Mouse (Mus musculus): ENCODE results near the gene Tcf20.
"Not testable (repeated sequence)": the region's sequence is repeated elsewhere in the genome, so short reads cannot be mapped to it uniquely, and the experiment has no call there.

Tcf20 gene

DNA sequence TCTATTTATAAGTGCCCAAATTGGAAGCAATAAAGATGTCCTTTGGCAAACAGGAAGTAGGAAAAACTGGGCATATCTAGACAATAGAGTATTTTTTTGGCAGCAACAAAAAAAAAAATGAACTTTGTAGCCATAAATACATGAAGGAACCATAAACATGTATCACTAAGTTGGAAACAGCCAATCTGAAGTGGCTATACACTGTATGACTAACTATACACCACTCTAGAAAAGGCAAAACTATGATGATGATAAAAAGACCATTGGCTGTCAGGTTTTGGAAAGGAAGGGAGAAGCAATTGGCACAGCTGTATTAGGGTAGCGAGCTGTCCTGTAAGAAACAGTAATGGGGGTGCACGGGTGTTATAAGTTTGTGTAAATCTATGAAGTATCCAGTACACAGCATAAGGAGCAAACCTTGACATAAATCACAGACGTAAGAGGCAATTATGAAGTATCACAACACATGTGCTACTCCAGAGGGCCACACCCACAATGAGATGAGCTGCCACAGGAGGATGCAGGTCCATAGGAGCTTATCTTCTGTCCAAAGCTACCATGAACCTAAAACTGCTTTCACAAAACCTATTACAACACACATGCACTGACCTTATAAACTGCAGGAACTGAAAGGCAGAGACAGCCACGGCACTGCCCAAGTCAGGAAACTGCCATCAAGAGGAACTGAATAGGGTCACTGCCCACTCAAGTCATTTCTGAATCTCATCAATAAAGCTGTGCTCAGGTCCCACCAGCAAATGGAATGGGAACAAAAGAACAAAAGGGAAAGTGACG, 180.5 kb downstream of the Tcf20 start:
- DNase-seq (ENCODE audit: low spot score), result no peak

DNA sequence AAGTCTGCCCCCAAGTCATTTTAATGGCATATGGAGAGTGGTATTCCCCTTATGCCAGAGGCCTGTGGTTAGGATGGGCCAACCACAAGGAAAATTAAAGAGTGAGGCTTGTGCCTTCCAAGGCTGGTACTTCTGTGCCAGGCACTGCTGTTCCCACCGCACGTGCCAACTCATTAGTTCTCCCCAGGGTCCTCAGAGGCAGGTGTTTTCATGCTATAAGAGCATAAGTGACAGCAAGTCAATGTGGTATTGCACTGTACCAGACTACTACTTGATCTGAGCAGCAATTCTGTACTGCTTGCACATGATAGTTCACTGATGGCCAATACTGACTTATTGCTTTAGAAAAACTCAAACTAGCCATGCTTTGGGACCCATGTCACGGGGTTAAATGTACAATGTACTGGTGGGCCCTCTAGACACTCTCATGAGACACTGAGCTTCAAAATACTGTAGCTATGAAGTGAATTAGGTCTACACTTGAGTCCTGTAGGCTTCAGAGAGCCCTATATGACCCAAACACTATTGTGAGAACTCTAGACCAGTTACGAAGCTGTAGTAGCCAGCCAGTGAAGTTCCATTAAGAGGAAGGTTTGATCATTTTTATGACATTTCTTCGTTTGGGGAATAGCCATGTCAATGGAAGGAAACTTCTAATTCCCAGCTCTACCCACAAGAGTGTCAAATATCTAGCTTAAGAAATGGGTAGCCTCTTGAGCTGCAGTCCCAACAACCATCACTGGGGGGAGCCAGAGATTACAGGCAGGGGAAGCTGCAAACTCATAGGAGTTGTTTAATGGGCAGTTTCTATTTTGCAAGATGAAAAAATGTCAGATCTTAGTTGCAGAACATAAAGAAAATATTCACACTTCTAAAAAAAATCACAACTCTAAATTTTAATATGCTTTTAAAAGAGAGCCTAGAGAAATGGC, 182.7 kb downstream of the Tcf20 start:
- DNase-seq (ENCODE audit: low spot score), result peak; percentile 68

DNA sequence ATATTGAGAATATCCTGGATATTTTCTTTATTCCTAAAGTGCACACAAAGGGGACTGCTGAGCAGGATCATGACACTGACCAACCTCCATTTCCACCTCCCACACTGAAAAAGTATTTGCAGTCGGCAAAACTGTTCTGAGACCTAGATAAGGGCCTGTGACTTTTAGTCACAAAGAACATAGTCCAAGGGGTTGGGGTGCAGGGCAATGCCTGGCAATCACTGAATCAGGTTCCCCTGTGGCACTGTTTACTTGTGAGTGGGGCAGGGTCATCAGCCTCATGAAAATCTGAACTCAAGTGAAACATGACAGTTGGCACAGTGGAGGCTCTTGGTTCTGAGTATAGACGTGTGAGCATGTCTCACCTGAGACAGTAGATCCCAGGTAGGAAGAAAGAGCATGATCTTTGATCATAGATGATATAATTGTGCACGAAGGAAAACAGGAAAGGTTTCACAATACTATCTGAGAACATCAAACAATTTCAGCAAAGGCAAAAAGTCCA, 191.7 kb downstream of the Tcf20 start:
- no peak for DNase-seq (ENCODE audit: low spot score)

DNA sequence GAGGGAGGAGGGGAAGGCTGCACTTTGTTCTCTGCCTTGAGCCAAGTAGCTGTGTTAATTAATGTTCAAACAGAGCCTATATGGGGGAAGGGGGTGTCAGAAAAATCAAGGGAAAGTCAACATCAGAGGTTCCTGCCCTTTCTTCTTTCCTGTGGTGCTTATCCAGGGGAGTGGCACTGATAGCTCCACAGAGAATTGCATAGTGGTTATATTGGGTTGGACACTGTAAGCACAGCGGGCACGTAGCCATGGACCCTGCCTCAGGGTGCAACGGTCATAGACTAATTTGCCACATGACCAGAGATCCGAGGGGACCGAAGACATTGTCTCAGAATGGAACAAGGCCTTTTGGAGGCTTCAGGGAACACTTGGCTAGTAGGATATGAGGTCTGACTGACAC, 193.4 kb downstream of the Tcf20 start, which contains the start of gene Cyp2d26:
Gene Cyp2d26, minus strand, starts transcription at position 18 of the 400 bp plus-strand sequence.
- no peak for DNase-seq (ENCODE audit: low spot score)

DNA sequence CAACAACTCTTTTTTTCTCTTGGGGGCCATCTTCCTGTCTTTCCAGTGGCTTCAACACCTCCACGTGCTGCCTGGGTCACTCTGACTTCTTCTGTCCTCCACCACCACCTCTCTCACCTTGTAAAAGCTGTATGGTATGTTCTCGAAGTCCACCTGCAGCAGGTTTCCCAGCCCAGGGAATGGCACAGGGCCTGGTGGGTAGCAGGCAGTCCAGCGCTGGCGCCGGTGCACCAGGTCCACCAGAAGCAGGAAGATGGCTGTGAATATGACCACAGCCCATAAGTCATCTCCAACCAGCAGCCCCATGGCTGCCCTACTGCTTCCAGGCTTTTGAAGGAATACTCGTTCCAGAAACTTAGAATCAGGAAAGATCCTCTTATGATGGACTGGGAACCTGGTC, 193.8 kb downstream of the Tcf20 start:
- no peak for DNase-seq (ENCODE audit: low spot score)

DNA sequence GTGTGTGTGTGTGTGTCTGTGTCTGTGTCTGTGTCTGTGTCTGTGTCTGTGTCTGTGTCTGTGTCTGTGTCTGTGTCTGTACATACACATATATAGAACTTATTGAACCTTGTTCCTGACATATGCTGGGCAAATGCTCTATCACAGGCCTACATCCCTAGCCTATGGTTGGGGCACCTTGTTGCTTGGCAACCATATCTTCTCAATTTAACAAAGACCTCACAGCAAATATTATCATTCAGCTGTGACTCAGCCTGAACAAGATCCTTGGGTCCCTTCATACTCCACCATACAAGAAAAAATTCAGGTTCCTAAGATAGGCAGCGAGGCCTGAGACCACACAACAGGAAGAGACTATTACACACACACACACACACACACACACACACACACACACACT, 194.2 kb downstream of the Tcf20 start:
- no peak for DNase-seq (ENCODE audit: low spot score)

DNA sequence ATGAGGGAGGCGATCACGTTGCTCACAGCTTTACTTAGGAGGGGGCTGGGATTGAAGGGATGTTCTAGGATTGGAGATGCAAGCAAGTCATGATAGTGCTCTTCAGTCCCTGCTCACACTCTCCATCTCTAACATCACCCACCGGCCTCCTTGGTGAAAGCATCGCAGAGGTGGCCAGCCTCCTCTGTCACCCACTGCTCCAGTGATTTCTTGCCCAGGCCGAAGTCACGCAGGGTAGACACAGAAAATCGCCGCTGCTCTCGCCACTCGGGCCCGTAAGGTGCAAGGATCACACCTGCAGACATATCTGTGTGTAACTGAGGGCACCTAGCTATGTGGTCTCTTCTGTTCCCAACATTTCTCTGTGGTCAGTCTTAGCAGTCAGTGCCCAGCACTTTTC, 195.1 kb downstream of the Tcf20 start:
- no peak for DNase-seq (ENCODE audit: low spot score)

DNA sequence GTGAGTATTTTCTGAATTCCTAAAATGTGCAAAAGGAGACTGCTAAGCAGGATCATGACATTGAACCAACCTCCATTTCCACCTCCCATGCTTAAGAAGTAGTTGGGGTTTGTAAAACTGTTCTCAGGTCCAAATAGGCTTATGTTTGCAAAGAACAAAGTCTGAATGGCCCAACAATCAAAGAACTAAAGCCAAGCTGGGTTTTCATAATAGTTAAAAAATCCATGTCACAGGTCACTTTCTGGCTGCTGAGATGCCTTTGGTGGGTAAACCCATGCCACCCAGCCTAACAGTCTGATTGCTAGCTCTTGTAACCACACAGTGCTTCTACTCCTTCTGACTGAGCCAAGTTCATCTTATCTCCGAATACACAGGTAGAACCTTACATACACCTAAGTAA, 203.1 kb downstream of the Tcf20 start:
- no peak for DNase-seq (ENCODE audit: low spot score)

DNA sequence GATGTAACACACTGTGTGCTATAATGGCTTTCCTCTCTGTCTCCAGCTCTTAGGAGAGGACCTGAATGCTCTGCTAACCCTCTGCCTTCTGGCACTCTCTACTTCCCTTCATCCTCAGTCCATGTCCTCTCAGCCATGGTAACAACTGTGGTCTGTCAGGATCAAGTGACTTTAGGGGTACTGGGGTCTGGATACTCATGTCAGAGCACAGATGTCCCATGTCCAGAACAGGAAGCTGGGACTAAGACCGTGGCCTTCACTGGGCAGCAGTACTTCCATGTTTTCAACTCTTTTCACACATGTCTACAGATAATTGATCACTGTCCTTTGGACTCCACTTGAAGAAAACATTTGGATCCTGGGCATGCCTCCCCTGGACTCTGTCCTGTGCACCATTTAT, 203.9 kb downstream of the Tcf20 start:
- DNase-seq (ENCODE audit: low spot score), result no peak

DNA sequence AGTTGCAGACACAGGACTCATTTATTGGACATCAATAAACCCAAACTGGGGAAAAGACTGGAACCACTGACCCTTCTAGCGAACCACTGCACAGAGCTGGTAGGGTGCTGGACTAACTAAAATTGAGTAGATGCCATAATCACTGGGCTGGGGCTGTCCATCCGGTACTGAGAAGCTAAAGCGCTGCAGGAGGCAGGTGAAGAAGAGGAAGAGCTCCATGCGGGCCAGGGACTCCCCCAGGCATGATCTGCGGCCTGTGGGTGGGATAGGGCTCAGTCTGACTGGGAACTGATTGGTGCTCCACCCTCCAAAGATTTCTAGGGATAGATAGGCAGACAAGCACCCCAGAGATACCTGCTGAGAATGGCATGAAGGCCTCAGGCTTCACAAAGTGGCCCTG, 209.8 kb downstream of the Tcf20 start:
- not testable (repeated sequence) for DNase-seq (ENCODE audit: low spot score)

DNA sequence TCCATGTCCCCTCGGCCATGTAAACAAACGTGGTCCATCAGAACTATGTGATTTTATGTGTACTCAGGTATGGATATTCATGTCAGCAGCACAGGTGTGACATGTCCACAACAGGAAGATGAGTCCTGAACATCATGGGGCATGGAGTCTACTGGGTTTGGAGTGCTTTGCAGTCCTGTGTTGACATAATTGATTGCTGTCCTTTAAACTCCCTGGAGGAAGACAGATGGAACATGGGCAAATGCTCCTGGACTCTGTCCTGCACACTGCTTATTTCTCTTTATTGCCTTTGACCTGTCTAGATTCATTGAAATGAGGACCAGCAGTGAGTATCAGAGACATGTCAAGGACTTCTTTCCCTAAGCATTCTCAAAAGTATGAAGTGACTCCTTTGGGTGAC, 221.7 kb downstream of the Tcf20 start:
- DNase-seq (ENCODE audit: low spot score), result no peak

DNA sequence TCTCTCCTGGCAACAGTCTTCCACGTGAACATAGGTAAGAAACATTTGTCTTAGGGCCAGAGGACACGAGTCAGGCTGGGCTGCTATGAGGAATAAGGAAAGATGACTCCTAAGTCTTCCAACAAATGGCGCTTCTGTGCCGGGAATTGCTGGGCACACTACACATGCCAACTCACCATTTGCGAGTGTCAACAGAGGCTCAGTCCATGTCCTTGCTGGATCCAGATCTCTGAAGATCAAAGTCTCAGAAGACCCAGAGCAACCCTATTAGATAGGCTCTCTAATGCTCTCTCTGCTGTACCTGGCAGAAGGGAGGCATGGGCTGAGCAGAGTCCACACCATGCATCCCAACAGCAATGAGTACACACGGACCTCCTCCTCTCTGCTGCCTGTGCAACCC, 222.8 kb downstream of the Tcf20 start:
- DNase-seq (ENCODE audit: low spot score), result no peak

DNA sequence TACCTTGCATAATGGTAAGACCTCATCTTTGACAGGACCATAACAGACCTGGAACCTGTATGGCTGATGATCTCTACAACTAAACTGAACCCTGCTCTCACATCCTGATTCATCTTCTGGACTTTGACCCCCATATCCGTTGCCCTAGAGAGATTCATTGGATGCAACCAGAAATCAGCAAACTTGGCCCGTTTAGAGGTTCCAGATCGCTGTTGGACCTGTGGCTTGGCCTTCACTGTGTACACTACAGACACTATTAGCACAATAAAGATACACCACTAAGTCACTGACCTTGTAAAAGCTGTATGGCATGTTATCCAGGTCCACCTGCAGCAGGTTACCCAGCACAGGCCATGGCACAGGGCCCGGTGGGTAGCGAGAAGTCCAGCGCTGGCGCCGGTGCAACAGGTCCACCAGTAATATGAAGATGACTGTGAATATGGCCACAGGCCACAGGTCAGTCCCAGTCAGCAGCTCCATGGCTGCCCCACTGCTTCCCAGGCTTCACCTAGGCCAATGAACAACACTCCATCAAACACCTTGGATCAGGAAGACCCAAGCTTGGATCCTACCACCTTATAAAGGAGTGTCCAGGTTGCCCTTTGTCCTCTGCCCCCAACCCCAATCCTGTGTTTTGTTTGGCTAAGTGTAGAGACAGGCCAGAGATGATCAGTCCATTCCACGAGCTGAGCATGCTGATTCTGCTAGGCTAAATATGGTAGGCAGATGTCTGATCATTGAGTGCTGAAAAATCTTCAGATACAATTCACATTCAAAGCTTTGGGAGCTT, 223.8 kb downstream of the Tcf20 start, which contains the start of gene Cyp2d40:
Gene Cyp2d40, minus strand, starts transcription at position 553 of the 790 bp plus-strand sequence.
- DNase-seq (ENCODE audit: low spot score), result no peak
